Mouse (Mus musculus) heart, embryonic 12.5 days (tissue): Measurements from ENCODE around the gene Prkn. TPM values are rescaled to one million over a fixed set of nuclear protein-coding genes. Genes with fewer than 3 reads are reported as not detected.

Source experiments
- ATAC-seq: fragments of 200-750 bp; cut with Nextera tagmentation; 2 replicates; pipeline ENCODE4 v1.8.0; 2017; ENCODE audit warnings: moderate TSS enrichment, moderate library complexity; ENCODE audit not compliant: insufficient number of reproducible peaks, low FRiP score
- H3K27ac ChIP-seq: fragments of 300-500 bp; sonication (generic); 2 replicates; pipeline ENCODE4 v1.5.1; 2016; ENCODE audit warnings: mild to moderate bottlenecking, moderate library complexity; ENCODE audit not compliant: poor library complexity, severe bottlenecking
- H3K27me3 ChIP-seq: fragments of 300-500 bp; sonication (generic); replicated peaks from 2 replicates; pipeline ENCODE4 v1.6.1; 2016; ENCODE audit warnings: mild to moderate bottlenecking, moderate library complexity
- H3K36me3 ChIP-seq: fragments of 300-500 bp; sonication (generic); 2 replicates; pipeline ENCODE4 v1.6.1; 2016; ENCODE audit warnings: mild to moderate bottlenecking, moderate library complexity
- H3K4me1 ChIP-seq: fragments of 300-500 bp; sonication (generic); replicated peaks from 2 replicates; pipeline ENCODE4 v1.6.1; 2016; ENCODE audit warnings: mild to moderate bottlenecking
- H3K4me2 ChIP-seq: fragments of 300-500 bp; sonication (generic); 2 replicates; pipeline ENCODE4 v1.6.1; 2016; ENCODE audit warnings: mild to moderate bottlenecking, moderate library complexity
- H3K4me3 ChIP-seq: fragments of 300-500 bp; sonication (generic); 2 replicates; pipeline ENCODE4 v1.5.1; 2016; ENCODE audit warnings: mild to moderate bottlenecking
- H3K9ac ChIP-seq: fragments of 300-500 bp; sonication (generic); 2 replicates; pipeline ENCODE4 v1.6.1; 2016; ENCODE audit warnings: mild to moderate bottlenecking, moderate library complexity
- H3K9me3 ChIP-seq: fragments of 300-500 bp; sonication (generic); replicated peaks from 2 replicates; pipeline ENCODE4 v1.6.1; 2016; ENCODE audit warnings: mild to moderate bottlenecking, moderate library complexity
- WGBS: fragments of 180-500 bp; shearing (Covaris S2); methylation state at CpG from one replicate; pipeline ENCODE4 v1.1.7; 2016; 5-methylcytosine and 5-hydroxymethylcytosine counted together
- polyA plus RNA-seq: library from polyadenylated mRNA; unstranded; fragments of >200 nt; fragmentation: Nextera tagmentation; extraction: Ambion mirVana; gene quantifications from 2 replicates; pipeline ENCODE4 v1.2.1, GENCODE M21; 2016

Prkn gene
- polyA plus RNA-seq, 1 experiment from 2014 or later: 1.5 TPM

DNA sequence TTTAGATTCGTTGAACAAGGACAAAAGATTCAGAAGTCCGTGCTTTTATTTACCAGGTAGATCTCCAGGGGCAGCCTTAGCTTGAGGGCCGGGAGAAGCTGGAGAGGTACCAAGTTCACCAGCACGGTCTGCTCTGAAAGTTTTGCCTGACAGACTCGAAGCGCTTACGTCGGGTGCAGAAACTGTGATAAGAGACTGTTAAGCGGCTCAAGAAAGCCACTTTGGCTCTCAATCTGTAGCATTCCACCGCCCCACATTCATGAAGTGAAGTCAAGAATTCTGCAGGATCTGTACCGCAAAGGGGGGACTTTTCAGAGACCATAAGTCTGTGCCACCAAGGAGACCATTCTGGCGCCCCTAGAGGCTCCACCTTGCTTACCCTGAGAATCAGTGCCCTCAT, 1212.5 kb downstream of the Prkn start:
- no peak for ATAC-seq
- Histone ChIP-seq H3K9ac (no peak overlapping the region), H3K27ac (no peak overlapping the region), H3K4me2 (no peak overlapping the region), H3K9me3 (0 out of 2 replicates have a peak, but pooled peaks cover 4% of the 10 kb centered on the region), H3K27me3 (no peaks in the 10 kb centered on the region), H3K36me3 (no peaks in the 10 kb centered on the region), H3K4me3 (no peak overlapping the region), H3K4me1 (peaks cover 6% of the 10 kb centered on the region)
- 71% methylated on average over 12 of the region's 12 CpGs for WGBS

DNA sequence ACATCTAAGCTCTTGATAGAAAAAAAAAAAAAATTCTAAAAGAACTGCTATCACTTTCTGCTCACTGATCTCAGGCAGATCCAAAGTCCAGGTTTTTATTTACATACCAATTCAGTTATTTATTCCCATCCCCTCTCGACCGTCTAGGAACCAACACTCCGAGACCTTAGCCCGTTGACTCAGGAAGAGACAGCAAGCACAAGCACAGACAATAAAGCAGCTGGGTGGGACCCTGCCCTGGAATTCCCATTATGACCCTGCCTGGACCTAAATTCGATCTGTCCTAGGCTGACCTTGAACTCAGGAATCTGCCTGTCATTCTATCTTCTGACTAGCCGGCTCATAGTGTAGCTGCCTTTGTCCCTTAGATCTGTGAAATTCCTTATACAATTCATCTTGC, 1218.9 kb downstream of the Prkn start:
- H3K4me3 ChIP-seq: no peak overlapping the region
- H3K27me3 ChIP-seq: peaks cover 8% of the 10 kb centered on the region; the same call in 1 of the 2 replicates
- H3K4me1 ChIP-seq: no peaks in the 10 kb centered on the region
- peaks cover 10% of the 10 kb centered on the region; the same call in 1 of the 2 replicates for H3K9me3 ChIP-seq
- H3K27ac ChIP-seq: no peak overlapping the region
- no peak overlapping the region for H3K4me2 ChIP-seq
- no peak for ATAC-seq
- WGBS: 89% methylated on average over 6 of the region's 6 CpGs
- H3K36me3 ChIP-seq: no peaks in the 10 kb centered on the region
- no peak overlapping the region for H3K9ac ChIP-seq

DNA sequence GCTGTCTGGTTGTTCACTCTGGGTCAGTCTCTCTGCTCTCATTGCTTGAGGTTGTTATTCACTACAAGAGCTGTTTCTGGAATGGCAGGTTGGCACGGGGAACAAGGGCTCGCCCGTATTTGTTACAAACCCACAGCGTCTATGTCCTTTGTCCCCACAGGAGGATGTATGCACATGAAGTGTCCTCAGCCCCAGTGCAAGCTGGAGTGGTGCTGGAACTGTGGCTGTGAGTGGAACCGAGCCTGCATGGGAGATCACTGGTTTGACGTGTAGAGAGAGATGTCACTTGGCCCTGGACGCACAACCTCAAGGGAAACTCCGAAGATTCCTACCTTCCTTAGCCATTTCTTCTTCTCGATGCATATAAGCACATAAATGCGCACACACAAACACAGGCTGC, 1221.2 kb downstream of the Prkn start:
- WGBS: 81% methylated on average over 10 of the region's 10 CpGs
- no peak for ATAC-seq

DNA sequence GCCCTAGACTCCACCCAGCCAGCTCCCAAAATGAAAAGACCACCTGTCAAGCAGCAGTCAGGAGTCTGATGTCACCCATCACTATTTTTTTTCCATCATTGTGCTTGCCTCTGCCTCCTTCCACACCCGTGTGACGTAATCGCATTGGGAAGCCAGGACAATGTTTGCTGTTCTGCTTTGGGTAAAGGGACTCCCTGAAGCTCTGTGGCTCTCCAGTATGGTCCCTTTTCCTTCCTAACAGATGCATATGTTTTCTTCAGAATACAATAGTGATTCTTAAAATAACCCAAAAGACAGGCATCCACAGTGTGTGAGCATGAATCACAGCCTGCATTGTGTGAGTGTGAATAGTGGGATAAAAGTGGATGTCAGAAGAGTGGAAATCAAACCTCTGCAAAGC, 1222.7 kb downstream of the Prkn start:
- 56% methylated on average over 3 of the region's 3 CpGs for WGBS
- Histone ChIP-seq H3K4me2 (no peak overlapping the region), H3K4me3 (no peak overlapping the region), H3K36me3 (no peaks in the 10 kb centered on the region), H3K9ac (no peak overlapping the region), H3K9me3 (peaks cover 6% of the 10 kb centered on the region; the same call in 1 of the 2 replicates), H3K27ac (no peak overlapping the region), H3K4me1 (no peaks in the 10 kb centered on the region), H3K27me3 (peaks cover 8% of the 10 kb centered on the region; the same call in 1 of the 2 replicates)
- ATAC-seq: no peak

More for the DNA sequence above, 1221.2 kb downstream of the Prkn start:
- peaks cover 6% of the 10 kb centered on the region; the same call in 1 of the 2 replicates for H3K9me3 ChIP-seq
- H3K36me3 ChIP-seq: no peaks in the 10 kb centered on the region
- no peaks in the 10 kb centered on the region for H3K4me1 ChIP-seq
- no peak overlapping the region for H3K4me3 ChIP-seq
- no peak overlapping the region for H3K9ac ChIP-seq
- no peak overlapping the region for H3K4me2 ChIP-seq
- no peak overlapping the region for H3K27ac ChIP-seq
- peaks cover 8% of the 10 kb centered on the region; the same call in 1 of the 2 replicates for H3K27me3 ChIP-seq

DNA sequence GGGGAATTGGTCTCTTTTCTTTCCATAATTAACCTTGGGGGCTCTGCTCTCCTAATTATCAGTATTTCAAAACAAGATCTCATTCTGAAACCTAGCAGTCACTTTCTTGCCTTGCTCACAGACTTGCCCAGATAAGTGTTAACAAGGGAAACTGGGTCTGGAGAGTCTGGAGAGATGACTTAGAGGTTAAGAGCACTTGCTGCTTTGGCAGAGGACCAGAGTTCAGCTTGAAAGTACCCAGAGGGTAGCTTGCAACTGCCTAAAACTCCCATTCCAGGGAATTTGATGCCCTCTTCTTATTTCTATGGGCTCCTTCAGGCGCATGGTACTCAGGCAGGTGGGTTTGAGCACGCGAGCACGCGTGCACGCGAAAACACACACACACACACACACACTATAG, 1223.3 kb downstream of the Prkn start:
- H3K9me3 ChIP-seq: peaks cover 13% of the 10 kb centered on the region
- no peak overlapping the region for H3K4me3 ChIP-seq
- peaks cover 8% of the 10 kb centered on the region; the same call in 1 of the 2 replicates for H3K27me3 ChIP-seq
- no peak for ATAC-seq
- WGBS: 89% methylated on average over 7 of the region's 7 CpGs
- no peaks in the 10 kb centered on the region for H3K4me1 ChIP-seq
- H3K9ac ChIP-seq: no peak overlapping the region
- no peaks in the 10 kb centered on the region for H3K36me3 ChIP-seq
- H3K27ac ChIP-seq: no peak overlapping the region
- no peak overlapping the region for H3K4me2 ChIP-seq

DNA sequence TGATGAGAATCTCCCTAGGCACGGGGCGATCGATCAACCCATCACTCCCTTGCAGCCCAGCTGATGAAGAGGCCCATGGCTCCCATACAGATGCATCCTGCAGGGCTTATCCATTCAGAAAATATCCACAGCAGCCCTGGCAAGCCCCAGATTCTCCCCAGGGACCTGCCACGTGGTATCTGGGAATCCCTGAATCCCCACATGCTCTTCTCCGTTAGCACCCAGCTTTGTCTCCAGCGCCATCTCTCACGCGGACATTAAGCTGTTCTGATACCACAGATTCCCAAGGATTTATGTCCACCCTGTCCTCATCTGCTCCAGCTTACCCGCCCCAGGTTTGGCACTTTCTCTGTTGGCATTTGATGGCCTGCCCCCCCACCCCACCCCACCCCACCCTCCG, 1225.9 kb downstream of the Prkn start:
- H3K9me3 ChIP-seq: peaks cover 13% of the 10 kb centered on the region
- H3K36me3 ChIP-seq: no peaks in the 10 kb centered on the region
- 77% methylated on average over 10 of the region's 10 CpGs for WGBS
- H3K4me2 ChIP-seq: no peak overlapping the region
- H3K27me3 ChIP-seq: peaks cover 8% of the 10 kb centered on the region; the same call in 1 of the 2 replicates
- H3K27ac ChIP-seq: no peak overlapping the region
- ATAC-seq: no peak
- no peak overlapping the region for H3K9ac ChIP-seq
- no peak overlapping the region for H3K4me3 ChIP-seq
- no peaks in the 10 kb centered on the region for H3K4me1 ChIP-seq

DNA sequence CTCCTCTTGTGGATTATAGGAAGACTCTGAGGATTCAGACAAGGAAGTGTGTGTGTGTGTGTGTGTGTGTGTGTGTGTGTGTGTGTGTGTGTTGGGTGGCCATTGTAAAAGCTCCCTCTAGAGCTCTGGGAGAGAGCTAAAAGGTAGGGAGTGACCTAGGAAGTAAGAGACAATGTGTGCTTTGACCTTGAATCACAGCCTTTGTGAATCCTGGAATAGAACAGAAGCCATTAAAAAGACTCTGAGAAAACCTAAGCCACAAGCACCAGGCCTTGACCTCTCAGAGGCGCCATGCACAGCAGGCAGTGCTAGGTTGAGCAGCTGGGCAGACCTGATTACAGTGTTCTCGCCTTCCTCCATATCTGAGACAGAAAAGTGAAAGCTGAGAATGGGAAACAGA, 1236.6 kb downstream of the Prkn start:
- Histone ChIP-seq H3K9ac (no peak overlapping the region), H3K4me1 (peaks cover 6% of the 10 kb centered on the region), H3K27me3 (no peaks in the 10 kb centered on the region), H3K27ac (no peak overlapping the region), H3K4me3 (no peak overlapping the region), H3K9me3 (peaks cover 3% of the 10 kb centered on the region; the same call in 1 of the 2 replicates), H3K36me3 (no peaks in the 10 kb centered on the region), H3K4me2 (no peak overlapping the region)
- ATAC-seq: no peak
- WGBS: 59% methylated on average over 2 of the region's 2 CpGs

DNA sequence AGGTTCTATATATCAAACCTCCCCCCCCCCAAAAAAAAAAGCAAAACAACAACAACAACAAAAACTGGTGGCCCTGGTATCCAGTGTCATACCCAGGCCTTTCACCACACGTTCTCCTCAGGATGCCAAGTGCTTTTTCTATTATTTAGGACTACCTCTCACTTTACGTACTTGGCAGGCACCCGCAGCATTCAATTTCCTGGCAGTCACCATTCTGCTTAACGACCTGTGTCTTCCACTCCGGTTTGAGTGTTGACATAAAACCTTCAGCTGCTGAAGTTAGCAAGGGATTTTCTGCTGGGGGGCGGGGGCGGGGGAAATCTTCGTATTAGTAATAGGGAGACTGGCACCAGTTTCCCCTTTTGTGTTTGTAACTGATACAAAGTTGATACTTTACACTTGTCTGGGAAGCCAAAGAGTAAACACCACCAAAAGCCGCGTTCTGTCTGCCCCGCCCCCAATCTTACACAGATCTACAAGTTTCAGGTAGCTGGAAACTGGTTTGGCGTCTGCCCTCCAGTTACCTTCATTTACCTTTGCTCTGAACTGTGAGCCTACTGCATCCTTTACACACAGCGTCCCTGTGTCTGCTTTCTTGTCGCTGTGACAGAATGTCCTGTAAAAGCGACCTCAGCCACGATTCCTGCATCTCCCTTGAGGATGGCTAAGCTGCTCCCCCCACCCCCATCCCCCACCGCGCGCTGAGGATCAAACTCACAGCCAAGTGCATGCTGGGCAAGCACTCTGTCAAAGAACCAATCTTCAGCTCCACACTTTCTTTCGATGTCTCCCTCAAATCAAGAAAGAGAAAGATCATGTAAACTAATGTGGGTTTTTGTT, 1240.7 kb downstream of the Prkn start:
- Histone ChIP-seq H3K4me3 (no peak overlapping the region), H3K4me2 (peak overlapping the region; percentile 32), H3K27me3 (no peaks in the 10 kb centered on the region), H3K9ac (no peak overlapping the region), H3K9me3 (peaks cover 3% of the 10 kb centered on the region; the same call in 1 of the 2 replicates), H3K27ac (no peak overlapping the region), H3K4me1 (peaks cover 6% of the 10 kb centered on the region), H3K36me3 (no peaks in the 10 kb centered on the region)
- no peak for ATAC-seq
- 40% methylated on average over 20 of the region's 20 CpGs for WGBS

DNA sequence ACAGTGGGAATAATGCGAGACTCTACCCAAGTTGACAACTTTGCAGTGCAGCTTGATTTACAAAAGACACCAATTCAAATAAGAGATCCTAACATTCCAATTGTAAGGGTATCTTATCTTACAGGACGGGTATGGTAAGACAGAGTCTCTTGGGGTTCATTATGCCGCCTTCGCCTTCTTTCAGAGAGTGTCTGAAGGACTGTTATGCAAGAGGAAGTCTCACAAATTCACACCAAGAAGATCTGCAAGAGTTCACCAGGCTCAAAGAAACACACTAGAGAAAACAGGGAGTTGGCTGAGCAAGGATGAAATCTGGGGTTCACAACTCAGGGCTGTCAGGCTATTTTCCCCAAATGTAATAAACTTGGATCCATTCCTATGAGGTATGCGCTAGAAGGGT, 1242.0 kb downstream of the Prkn start:
- 71% methylated on average over 5 of the region's 5 CpGs for whole genome bisulfite sequencing
- H3K4me2 ChIP-seq: no peak overlapping the region
- ATAC-seq: no peak
- H3K4me1 ChIP-seq: peaks cover 6% of the 10 kb centered on the region
- peaks cover 3% of the 10 kb centered on the region; the same call in 1 of the 2 replicates for H3K9me3 ChIP-seq
- no peak overlapping the region for H3K9ac ChIP-seq
- no peaks in the 10 kb centered on the region; the same call in 1 of the 2 replicates for H3K27me3 ChIP-seq
- H3K4me3 ChIP-seq: no peak overlapping the region
- no peak overlapping the region for H3K27ac ChIP-seq
- H3K36me3 ChIP-seq: no peaks in the 10 kb centered on the region

DNA sequence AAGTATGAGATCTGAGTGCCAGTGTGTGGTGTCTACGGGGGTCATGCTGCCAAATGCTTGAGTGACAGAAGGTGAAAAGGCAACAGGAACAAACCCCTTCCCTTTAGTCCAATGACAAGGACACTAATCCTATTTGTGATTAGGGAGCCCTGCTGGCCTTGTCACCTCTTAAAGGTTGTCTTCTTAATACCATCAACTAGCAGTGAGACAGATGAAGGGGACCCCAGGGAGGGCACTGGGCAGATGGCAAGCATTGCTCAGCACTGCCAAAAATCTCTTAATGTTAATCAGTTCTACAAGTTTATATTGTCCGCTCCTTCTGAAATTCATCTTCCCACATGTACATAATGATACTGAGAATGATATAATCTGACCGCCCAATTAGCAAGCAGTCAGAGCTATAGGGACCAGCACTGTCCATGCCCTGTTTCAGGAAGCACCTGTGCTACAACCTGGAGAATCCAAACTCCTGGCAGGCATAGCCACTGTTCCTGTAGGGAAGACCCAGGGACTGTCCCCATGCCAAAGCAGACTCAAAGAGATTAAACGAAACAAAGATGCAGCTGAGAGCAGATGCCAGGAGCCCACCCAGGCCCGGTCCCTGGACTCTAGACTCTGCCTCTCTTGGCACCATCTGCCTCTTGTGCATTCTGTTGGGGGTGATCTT, 1250.2 kb downstream of the Prkn start:
- no peak for ATAC-seq
- Histone ChIP-seq H3K9ac (no peak overlapping the region), H3K4me2 (no peak overlapping the region), H3K9me3 (no peaks in the 10 kb centered on the region), H3K36me3 (no peaks in the 10 kb centered on the region), H3K27ac (no peak overlapping the region), H3K27me3 (no peaks in the 10 kb centered on the region; the same call in 1 of the 2 replicates), H3K4me1 (no peaks in the 10 kb centered on the region), H3K4me3 (no peak overlapping the region)
- 57% methylated on average over 5 of the region's 5 CpGs for WGBS

DNA sequence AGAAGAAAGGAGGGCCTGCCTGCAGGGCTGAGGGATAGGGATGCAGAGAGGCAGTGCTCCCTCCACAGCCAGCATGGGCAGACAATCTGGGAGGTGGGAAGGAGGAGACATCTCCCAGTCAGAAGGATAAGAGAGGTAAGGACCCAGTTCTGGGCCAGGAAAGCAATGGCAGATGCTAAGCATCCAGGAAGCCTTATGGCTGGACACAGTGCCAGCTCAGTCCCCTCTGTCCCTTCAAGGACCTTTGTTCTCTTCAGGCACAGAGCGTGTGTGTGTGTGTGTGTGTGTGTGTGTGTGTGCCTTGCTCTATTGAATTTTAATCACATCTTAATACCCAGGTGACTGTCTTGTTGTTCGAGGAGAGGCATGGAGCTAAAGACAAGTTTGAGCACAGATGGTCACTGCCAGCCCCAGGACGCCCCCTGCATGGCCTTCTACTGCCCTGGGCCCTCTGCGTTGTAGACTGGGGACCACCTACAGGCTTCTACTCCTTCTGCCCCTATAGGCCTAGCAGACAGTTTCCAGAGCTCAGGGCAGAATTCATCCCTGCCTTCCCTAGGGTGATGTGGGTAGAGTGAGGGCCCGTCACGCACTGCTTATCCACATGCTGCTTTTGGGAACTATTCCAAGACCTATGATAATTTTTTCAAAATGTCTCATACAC, 1252.8 kb downstream of the Prkn start:
- Histone ChIP-seq H3K4me1 (no peaks in the 10 kb centered on the region), H3K27me3 (no peaks in the 10 kb centered on the region), H3K36me3 (no peaks in the 10 kb centered on the region), H3K4me2 (no peak overlapping the region), H3K4me3 (no peak overlapping the region), H3K27ac (no peak overlapping the region), H3K9ac (no peak overlapping the region), H3K9me3 (no peaks in the 10 kb centered on the region)
- no peak for ATAC-seq
- 81% methylated on average over 6 of the region's 6 CpGs for WGBS
